Mouse (Mus musculus) heart, postnatal 0 days (tissue): ENCODE measurements around the gene Vmn1r4.

Source experiments
- CTCF ChIP-seq: IDR thresholded peaks from 2 replicates; pipeline ENCODE4 v1.5.1; 2016; ENCODE audit warnings: antibody characterized with exemption, control low read depth, low read depth
- EP300 ChIP-seq: IDR thresholded peaks from 2 replicates; pipeline ENCODE4 v1.6.1; 2016; ENCODE audit warnings: antibody characterized with exemption, low read depth

DNA sequence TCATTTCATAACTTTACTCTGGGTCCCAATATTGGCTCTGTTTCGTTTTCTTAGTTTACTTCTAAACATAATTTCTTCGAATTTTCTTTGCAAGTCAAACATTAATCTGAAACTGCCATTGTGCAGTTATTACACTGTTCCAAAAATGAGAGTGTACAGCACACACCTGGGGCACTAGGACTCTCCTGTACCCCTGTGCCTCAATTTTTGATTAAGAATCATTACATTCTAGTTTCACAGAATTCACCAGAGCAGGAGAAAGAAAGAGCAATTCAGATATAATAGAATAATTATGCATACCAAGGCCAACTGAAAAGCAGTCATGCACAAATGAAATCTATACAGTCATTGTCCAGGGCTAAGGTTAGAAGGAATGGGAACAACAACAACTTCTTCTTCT, 8.6 kb downstream of the Vmn1r4 start:
- no peak for TF ChIP-seq CTCF
- no peak for TF ChIP-seq EP300
